Mouse (Mus musculus): Measurements from ENCODE around the gene Dennd1c.
A peak's percentile ranks its signal among the peaks of the same experiment; 100 is the strongest.
"Not testable (repeated sequence)": the region's sequence is repeated elsewhere in the genome, so short reads cannot be mapped to it uniquely, and the experiment has no call there.

Dennd1c gene

DNA sequence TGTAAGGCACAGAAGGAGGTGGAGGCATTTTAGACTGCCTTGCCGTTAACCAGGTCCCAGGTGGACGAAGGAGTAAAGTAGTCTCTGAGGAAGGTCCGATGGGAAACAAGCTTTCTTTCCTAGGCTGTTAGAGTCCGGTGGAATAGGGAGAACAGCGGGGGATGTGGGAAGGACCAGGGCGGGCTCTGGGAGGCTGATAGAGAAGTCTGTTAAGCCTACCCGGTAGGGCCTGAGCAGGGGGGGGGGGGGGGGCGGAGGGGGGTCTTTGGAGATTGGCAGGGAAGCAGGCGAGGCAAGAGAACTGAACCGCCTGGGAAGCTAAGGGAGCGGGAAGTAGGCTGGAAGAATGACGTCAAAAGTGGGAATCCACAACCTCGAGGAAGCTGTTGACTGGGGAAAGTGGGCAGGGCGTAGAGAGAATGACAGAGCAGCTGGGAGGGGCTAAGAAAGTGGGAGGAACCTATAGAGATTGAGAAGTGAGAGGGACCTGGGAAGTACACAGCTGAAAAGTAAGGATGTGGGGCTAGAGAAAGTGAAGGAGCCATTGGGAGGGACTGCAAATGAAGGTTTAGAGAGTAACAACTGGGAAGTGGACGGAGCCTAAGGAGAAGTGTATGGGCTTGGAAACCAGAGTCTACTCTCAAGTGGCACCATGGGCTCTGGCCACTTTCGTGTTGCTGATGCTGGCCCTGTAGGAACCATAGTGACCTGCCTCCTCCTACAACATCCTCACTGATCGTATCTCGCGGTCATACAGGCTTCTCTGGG, 17.7 kb upstream of the Dennd1c start:
- no peak for DNase-seq (ENCODE audit: low spot score)

DNA sequence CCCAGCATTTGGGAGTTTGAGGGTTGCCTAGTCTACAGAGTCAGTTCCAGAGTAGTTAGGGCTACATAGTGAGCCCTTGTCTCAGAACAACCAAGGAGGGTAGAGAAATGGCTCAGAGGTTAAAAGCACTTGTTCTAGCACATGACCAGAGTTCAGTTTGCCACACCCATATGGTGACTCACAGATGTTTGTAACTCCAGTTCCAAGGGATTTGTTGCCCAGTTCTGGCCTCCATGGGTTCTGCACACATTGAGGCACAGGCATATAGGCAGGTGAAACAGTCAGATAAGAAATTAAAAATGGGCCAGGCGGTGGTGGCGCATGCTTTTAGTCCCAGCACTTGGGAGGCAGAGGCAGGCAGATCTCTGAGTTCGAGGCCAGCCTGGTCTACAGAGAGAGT, 15.9 kb upstream of the Dennd1c start:
- DNase-seq (ENCODE audit: low spot score) = no peak

DNA sequence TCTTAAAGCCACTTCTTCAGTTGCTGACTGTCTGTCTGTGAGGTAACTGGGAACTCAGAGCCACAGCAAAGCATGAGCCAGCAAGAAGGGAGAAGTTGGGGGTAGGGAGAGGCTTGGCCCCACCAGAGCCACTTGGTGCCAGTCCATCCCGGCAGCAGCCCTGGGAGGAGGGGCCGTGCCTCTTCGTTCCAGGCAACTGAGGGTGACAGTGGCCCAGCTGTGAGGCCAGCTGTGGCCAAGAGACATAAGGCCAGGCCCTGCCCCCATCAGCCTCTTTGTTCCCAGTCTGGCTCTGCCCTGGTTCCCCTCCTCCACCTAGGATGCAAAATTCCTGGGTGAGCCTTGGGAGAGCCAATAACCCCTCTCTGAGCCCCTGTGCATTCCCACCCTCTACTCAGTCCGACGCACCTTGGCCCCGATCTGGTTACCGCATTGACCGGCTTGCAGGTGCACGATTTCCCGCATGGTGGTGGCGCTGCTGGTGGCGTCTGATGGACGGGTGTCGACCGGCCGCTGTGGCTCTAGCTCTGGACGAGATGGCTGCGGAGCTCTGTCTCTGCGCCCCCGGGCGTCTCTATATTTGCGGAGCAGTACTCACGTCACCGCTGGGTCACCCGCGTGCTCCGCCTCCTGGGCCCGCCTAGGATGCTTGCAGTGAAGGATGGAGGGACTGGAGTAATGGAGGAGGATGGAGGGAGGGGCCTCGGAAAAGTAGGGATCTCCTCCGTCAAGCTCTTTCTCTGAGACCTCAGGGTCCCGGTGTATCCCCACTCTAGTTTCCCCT, 8.9 kb upstream of the Dennd1c start, which contains the start of gene Tubb4a:
TSS of gene Tubb4a (minus strand) at position 734 of the 784 bp plus-strand sequence.
- DNase-seq (ENCODE audit: low spot score) = no peak

DNA sequence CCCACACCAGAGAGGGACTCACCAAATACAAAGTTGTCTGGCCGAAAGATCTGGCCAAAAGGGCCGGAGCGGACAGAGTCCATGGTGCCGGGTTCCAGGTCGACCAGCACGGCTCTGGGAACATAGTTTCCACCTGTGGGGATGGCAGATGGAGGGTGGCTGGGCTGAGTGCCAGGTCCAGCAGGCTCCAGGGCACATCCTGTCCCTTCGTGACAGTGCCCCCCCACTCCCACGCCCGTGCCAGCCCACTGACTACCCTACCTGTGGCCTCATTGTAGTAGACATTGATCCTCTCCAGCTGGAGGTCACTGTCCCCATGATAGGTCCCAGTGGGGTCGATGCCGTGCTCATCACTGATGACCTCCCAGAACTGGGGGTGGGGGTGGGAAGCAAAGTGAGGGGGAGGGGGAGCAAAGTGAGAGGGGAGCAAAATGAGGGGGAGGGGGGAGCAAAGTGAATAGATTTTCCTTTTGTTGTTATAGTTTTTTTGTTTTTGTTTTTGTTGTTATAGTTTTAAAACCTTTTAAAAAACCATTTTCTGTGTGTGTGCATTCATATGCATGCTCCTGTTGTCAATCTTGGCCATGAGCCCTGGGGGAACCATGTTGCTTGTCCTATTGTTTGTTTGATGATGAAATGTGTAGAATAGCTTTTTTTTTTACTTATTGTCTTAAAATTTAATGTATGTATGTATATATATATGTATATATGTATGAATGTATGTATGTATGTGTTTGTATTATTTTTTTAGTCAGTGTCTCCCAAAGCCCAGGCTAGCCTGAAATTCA, 7.8 kb upstream of the Dennd1c start:
- no peak for DNase-seq (ENCODE audit: low spot score)

DNA sequence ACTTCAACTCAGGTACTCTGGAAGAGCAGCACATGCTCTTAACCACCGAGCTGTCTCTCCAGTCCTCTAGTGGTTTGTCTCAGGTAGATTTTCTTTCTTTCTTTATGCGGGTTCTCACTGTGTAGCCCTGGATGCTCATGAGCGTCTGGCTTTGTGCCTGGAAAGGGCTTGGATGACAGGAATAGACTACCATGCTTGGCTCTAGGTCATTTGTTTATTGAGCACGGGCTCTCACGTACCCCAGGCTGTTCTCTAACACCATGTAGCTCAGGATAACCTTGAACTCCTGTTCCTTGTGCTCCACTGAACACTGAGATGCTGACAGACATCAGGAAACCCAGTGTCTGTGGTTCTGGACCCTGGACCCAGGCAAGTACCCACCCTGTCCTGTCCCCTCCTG, 4.2 kb upstream of the Dennd1c start:
- no peak for DNase-seq (ENCODE audit: low spot score)

DNA sequence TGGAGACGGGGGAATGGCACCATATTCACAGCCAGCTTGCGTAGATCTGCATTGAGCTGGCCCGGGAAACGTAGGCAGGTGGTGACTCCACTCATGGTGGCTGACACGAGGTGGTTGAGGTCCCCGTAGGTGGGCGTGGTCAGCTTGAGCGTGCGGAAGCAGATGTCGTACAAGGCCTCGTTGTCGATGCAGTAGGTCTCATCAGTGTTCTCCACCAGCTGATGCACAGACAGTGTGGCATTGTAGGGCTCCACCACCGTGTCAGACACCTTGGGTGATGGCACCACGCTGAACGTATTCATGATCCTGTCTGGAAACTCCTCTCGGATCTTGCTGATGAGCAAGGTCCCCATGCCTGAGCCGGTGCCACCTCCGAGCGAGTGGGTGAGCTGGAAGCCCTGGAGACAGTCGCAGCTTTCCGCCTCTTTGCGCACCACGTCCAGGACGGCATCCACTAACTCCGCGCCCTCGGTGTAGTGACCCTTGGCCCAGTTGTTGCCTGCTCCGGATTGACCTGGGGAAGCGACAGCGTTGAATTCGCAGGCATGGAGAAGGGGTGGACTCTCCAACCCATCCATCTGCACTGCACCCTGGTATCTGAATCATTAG, 3.0 kb upstream of the Dennd1c start:
- no peak for DNase-seq (ENCODE audit: low spot score)

DNA sequence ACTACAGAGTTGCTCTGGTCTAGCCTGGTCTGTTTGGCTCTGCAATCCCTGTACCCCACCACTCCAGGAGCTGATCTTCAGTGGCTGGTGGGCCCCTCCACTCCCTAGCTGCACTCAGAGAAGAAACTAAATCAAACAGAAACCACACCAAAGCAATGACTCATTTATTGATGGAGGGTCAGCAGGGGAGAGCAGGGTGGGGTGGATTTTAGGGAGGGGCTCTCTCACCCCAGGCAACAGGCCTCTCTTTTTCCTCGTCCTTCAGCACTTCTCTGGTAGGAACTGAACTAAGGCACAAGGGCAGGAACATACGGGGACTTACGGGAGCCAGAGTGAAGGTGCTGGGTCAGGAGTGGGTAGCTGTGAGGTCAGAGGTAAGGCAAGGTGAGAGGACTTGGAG, 1.6 kb upstream of the Dennd1c start:
- DNase-seq (ENCODE audit: low spot score) = no peak

DNA sequence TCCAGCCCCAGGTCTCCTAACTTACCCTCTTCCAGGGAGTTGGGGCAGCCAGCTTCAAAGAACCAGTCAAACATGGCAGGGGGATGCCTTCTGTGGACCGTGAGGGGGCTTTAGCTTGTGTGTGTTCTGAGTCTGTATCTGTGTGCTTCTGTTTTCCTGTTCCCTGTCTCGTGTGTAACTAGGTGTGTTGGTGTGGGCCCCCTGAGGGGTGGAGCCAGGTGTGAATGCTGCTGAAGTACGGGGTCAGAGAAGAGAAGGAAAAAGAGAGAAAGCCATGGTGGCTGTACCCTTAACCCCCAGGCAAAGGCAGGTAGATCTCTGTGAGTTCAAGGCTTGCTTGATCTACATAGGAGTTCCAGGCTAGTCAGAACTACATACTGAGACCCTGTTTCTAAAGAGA, 1.4 kb downstream of the Dennd1c start:
- DNase-seq (ENCODE audit: low spot score) = no peak

DNA sequence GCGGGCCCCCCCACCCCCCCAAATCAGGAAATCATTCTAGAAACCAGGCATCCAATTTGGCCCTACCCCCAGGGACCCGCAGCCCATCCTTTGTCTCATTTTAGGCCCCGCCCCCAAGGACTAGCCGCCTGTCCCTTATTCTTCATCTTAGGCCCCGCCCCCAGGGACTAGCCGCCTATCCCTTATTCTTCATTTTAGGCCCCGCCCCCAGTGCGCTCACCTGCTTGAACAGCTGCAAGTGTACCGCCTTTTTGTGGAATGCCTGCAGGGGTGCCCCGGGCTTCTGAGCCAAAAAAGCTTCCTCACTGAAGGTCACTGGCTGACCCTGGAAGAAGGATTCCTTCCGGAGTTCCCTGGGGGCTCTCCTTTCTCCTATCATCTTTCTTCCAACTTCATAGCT, 7.6 kb downstream of the Dennd1c start:
- DNase-seq (ENCODE audit: low spot score) = no peak

DNA sequence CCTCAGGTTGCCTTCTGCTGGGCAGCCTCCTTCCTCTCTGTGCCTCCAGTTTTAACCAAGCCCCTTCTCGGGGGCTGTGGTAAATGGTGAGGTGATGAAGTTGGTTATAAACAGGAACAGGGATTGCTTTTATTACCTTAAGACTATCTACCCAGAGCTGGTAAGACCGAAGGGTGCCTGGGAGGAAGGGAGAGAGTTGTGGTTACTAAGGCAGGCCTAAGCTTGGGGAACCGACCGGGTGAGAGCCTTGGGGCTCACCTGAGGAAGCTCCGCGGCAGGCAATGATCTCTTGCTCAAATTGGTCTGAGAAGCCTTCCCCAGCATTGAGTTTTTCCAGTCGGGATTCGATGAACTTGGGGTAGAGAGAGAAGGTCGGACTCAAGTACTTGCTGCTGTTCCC, 8.0 kb downstream of the Dennd1c start:
- no peak for DNase-seq (ENCODE audit: low spot score)

DNA sequence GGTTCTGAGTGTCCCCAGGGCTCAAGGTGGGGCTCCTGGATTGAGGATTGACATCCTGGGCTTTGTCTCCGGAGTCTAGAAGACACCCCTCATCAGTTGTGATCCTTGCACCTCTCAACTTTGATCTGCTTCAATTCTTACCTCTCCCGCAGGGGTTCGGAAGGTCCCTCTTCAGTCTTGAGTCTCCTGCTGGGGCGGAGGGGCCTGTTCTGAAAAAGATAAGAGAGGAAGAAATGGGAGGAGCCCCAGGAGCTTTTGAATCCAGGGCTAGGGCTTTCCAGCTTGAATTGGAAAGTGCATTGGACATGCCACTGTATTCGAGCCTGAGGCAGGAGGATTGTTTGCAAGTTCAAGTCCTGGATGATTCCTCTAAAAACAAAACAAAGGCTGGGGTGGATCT, 11.4 kb downstream of the Dennd1c start:
- no peak for DNase-seq (ENCODE audit: low spot score)

DNA sequence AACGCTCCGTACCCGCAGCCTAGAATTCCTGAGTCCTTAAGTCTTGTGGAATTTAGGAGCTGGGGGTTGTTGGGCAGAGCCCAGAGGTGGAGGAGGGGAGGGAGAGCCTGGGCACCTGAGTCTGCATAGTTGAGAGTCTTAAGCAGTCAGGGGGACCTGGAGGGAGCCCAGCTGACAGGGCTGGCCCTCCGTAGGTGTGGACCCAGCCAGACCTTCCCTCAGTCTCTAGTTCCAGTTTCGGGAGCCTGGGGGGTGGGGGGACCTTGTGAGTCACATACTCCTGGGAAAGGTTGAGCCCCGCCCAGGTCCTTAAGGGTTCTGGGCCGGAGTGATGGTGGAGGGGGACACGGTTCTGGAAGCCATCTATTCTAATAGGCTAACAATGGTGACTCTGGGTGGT, 15.3 kb downstream of the Dennd1c start:
- DNase-seq (ENCODE audit: low spot score) = no peak

DNA sequence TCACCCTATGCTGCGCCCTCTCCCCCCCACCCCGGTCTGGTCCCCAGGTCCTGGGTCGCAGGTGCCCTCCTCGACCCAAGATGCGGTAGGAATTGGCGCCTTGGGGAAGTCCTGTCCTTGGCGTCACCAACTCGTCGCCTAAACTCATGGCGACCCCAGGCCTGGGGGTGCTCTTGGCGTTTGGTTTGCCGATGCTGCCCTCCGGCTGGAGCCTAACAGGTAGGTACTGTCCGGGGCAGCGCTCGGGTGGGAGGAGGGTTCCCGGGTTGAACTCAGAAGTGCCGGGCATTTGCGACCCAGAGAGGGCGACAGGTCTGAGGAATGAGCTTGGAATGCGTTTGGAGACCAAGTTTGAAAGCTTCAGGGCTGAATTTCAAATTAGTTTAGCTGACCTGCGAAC, 15.8 kb downstream of the Dennd1c start:
- no peak for DNase-seq (ENCODE audit: low spot score)

DNA sequence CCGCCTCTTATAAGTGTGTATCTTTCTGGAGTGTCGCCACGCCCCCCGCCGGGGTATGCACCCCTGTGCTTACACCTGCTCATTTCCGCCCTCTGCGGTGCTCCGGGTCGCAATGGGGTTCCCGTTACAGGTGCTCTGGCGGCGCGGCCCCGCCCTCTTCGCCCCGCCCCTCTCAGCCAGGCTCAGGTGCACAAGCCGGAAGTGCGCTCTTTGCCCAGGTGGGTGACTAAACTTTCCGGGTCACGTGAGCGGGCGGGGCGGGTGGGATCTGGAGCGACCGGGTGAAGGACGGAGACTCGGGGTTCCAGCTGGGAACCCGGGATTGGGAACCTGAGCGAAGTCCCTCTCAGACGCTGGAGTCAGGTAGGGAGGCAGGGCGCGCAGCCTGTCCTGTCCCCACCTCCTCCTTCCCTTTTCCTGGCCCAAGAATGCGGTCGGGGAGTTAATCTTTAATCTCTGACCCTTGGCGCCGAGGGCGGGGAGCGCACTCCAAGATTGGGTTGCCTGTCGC, 16.2 kb downstream of the Dennd1c start:
- no peak for DNase-seq (ENCODE audit: low spot score)

DNA sequence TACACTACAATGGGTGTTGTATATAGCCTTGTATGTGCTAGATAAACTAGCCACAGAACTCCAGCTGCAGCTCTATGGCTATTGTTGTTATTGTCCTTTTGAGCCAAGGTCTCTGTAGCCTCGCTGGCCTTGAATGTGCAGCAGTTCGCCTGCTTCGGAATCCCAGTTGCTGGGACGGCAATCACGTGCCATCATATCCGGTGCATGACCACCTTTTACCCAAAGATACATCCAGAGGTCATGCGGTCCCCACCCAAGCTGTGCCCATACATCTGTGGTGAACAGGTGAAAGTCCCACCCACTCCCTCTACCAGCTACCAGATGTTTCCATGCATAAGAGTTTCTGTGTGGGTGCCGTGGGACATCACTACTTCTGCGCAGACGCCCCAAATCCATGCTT, 17.2 kb downstream of the Dennd1c start:
- DNase-seq (ENCODE audit: low spot score) = no peak

DNA sequence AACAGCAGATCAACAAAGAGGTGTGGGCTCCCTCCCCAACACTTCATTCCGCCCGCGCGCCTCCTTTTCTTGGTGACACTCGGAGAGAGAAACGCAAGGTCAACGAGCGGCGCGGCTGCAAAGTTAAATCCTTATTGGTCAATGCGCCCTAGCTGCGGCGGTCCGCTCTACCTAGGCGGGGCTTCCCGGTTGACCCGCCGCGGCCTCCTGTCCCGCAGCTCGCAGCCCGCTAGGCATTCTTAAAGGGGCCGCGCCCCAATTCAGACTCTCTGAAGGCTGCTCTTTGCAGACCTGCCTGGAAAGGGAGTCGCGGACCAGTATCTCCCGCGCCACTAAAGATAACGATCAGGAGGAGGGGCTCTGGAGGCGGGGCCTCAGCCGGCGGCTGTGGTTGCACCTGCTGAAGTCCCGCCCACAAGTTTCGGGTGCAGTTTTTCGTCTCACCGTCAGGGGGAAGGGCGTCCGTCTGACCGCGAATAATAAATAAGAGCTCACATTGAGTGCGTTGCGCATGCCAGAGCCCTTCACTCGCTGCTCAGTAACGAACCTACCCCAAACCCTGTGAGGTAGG, 18.0 kb downstream of the Dennd1c start:
- peak; percentile 98 for DNase-seq (ENCODE audit: low spot score)

DNA sequence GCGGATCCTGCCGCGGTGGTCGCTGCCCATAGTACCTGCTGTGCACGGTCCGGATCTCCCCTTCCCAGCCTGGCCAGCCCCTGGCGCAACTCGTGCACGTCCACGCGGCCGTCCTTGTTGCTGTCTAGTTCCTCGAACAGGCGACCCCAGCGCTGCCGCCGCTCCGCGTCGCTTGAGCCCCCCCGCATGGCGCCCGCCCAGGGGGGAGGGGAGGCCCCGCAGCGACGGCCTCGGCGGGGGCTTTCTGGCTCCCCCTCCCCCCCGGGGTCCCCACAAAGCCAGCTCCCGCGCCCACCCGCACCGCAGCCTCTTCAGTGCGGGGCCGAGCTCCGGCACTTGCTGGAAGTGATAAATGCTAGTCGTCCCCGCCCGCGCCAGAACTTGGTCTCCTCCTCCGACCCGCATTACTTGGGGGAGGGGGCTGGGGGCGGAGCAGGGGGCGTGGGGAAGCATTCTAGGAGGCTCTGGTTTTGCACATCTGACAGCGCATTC, 18.8 kb downstream of the Dennd1c start, which contains the start of gene Slc25a23:
TSS of gene Slc25a23 (minus strand) at position 378 of the 492 bp plus-strand sequence.
- DNase-seq (ENCODE audit: low spot score) = peak; percentile 88

DNA sequence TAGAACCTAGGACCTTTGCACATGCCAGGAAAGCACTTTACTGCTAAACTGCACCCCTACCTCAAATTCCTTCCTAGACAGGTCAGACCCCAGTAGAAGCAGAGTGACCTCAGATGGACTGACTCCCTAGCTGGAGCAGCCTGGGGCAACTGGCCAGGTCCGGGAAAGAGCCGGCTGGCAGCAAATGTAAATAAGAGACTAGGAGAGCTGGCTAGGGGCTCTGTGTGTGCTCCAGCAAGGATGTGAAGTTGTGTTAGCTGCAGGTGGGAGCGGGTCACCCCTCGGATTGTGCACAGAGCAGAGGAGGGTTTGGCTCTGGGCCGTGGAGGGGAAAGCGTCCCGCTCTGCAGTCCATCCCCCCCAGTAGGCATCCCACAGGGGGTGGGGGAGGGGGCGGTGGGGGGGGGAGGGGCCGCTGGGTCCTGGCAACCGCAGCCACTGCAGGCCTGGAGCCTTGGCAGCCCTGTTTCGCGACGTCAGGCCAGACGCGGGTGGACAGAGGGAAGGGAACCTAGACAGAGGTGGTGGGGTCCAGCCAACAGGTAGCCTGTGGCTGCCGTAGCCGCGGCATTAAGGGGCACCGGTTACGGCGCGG, 19.3 kb downstream of the Dennd1c start, which contains the start of gene Crb3:
TSS of gene Crb3 (plus strand) at position 215 of the 595 bp plus-strand sequence.
- DNase-seq (ENCODE audit: low spot score) = peak; percentile 56

DNA sequence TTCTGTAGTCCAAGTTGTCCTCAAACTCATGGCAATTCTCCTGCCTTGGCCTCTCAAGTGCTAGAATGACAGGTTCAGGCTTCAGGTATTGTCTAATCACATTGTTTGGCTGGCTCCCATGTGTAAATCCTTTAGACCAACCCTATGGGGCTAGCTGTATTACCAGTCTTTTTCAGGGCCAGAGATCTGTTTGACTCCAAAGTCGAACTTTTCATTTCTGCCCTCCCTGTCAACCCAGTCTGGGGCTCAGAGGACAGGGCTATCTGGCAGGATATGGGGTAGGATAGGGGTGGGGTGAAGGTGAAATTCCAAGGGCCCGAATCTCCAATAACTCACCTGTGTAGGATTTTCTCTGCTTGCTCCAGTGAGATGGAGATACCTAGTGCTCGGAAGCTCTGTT, 22.1 kb downstream of the Dennd1c start:
- no peak for DNase-seq (ENCODE audit: low spot score)

DNA sequence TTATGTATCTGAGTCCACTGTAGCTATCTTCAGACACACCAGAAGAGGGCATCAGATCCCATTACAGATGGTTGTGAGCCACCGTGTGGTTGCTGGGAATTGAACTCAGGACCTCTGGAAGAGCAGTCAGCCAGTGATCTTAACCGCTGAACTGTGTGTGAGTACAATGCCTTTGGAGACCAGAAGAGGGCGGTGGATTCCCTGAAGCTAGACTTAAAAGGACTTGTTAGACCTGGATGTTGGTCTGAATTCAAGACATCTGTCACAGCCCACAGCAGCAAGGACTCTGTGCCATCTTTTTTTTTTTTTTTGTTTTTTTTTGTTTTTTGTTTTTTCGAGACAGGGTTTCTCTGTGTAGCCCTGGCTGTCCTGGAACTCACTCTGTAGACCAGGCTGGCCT, 26.6 kb downstream of the Dennd1c start:
- DNase-seq (ENCODE audit: low spot score) = not testable (repeated sequence)

DNA sequence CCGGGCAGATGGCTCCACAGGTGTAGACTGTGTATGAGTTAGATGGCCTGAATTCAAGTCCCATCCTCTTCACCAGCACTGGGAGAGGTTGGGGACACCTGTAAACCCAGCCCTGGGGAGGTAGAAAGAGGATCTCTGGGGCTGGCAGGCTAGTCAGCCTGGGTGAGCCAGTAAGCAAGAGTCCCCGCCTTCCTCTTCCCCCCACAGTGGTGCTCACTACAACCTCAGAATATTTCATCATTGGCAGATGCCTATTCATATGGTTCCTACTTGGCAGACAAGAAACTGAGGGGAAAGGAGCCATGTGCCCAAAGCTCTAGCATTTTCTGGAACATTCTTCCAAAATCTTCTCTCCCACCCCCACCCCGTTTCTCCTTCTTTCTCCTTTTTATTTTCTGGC, 29.5 kb downstream of the Dennd1c start:
- no peak for DNase-seq (ENCODE audit: low spot score)

Data from MN1 (cell line).